Mouse (Mus musculus): ENCODE results near the gene Nr4a2. TPM values are rescaled to one million over a fixed set of nuclear protein-coding genes. Genes with fewer than 3 reads are reported as not detected.

Gene Nr4a2
- polyA plus RNA-seq, 1 experiment from 2014 or later, result 28.5 TPM

DNA sequence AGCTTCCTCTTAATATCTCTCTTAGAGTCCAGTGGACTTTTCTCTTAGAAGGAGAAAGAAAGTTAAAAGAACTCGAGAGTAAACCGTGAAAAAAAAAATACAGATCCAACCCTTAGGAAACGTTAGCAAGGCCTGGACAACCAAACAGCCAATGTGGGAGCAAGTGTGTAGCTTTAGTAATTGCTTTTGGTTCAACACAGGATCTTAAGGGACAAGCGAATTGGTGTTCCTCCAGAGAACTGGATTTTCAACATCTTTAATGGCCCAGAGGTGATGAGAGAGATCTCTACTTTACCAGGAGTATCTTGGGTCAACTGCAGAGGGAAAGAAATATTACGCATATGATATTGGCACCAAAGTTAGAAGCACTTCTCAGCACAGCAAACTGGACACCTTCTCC is 10.4 kb downstream of the Nr4a2 start:
- no peaks in the 10 kb centered on the region for H3K9me3 ChIP-seq (ENCODE audit: control insufficient read depth, low read length)
- no peak overlapping the region for H3K9ac ChIP-seq (replicated peaks; ENCODE audit: low read depth, low read length)
- ATAC-seq, result no peak
- H3K4me1 ChIP-seq (replicated peaks; ENCODE audit: control insufficient read depth, insufficient read depth, low read length), result peaks cover 41% of the 10 kb centered on the region
- H3K4me3 ChIP-seq (replicated peaks; ENCODE audit: low read length), result peak overlapping the region; percentile 78
- H3K27ac ChIP-seq (ENCODE audit: low read length), result no peak overlapping the region
- H3K27me3 ChIP-seq (replicated peaks; ENCODE audit: control insufficient read depth, insufficient read depth, low read length), result peaks cover 35% of the 10 kb centered on the region
- H3K4me2 ChIP-seq (ENCODE audit: low read length), result peak overlapping the region; percentile 100; the same call in 1 of the 2 replicates
- no peaks in the 10 kb centered on the region for H3K36me3 ChIP-seq (ENCODE audit: control insufficient read depth, insufficient read depth)
- WGBS, result 38% methylated on average over 5 of the region's 5 CpGs

DNA sequence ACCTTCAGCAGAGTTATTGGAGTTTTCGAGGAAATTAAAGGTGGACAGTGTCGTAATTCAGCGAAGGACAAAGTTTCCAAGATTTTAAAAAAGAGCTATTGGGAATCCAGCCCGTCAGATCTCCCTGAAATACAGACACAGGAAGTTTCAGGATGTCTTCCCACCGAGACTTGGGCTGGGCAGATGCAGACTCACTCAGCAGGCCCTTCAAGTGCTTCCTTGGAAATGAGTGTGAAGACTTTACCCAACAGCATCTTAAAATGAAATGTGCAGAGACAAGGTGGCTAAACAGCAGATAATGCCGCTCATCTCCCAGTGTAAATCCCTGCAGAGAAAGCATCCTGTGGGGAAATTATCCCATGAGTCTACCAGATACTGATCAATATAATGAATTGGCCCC is 10.9 kb downstream of the Nr4a2 start:
- Histone ChIP-seq H3K36me3 (ENCODE audit: control insufficient read depth, insufficient read depth) (no peaks in the 10 kb centered on the region), H3K27ac (ENCODE audit: low read length) (no peak overlapping the region), H3K4me1 (replicated peaks; ENCODE audit: control insufficient read depth, insufficient read depth, low read length) (peaks cover 41% of the 10 kb centered on the region), H3K9me3 (ENCODE audit: control insufficient read depth, low read length) (no peaks in the 10 kb centered on the region), H3K9ac (replicated peaks; ENCODE audit: low read depth, low read length) (no peak overlapping the region), H3K27me3 (replicated peaks; ENCODE audit: control insufficient read depth, insufficient read depth, low read length) (peaks cover 40% of the 10 kb centered on the region), H3K4me2 (ENCODE audit: low read length) (no peak overlapping the region), H3K4me3 (replicated peaks; ENCODE audit: low read length) (no peak overlapping the region; the same call in 1 of the 2 replicates)
- 52% methylated on average over 6 of the region's 6 CpGs for WGBS
- ATAC-seq, result no peak

DNA sequence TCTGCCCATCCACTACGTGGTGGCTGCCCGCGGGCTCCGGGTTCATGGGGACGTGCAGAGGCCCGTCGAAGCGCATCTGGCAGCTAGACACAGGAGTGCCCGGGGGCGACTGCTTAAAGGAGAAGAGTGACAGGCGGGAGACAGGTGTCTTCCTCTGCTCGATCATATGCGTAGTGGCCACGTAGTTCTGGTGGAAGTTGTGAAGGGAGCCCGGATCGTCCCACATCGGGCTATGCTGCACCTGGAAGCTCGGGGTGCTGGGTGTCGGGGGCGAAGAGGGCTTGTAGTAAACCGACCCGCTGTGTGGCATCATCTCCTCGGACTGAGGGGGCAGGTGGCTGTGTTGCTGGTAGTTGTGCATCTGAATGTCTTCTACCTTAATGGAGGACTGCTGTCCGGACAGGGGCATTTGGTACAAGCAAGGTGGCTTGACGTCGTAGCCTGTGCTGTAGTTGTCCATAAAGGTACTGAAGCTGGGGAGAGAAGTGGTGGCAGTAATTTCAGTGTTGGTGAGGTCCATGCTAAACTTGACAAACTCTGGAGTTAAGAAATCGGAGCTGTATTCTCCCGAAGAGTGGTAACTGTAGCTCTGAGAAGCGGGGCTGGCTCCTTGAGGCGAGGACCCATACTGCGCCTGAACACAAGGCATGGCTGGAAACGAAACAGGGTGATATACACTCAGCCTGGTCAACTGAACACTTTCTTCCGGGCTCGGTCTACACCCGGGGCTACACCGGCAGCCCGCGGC is 11.8 kb downstream of the Nr4a2 start:
- Histone ChIP-seq H3K4me3 (replicated peaks; ENCODE audit: low read length) (peak overlapping the region; percentile 28), H3K36me3 (ENCODE audit: control insufficient read depth, insufficient read depth) (no peaks in the 10 kb centered on the region), H3K27me3 (replicated peaks; ENCODE audit: control insufficient read depth, insufficient read depth, low read length) (peaks cover 45% of the 10 kb centered on the region), H3K9ac (replicated peaks; ENCODE audit: low read depth, low read length) (0 out of 2 replicates have a peak overlapping the region, but pooled peaks have one; percentile 22), H3K9me3 (ENCODE audit: control insufficient read depth, low read length) (no peaks in the 10 kb centered on the region), H3K27ac (ENCODE audit: low read length) (no peak overlapping the region), H3K4me2 (ENCODE audit: low read length) (peak overlapping the region; percentile 41), H3K4me1 (replicated peaks; ENCODE audit: control insufficient read depth, insufficient read depth, low read length) (peaks cover 35% of the 10 kb centered on the region)
- no peak for ATAC-seq
- 18% methylated on average over 38 of the region's 38 CpGs for WGBS

DNA sequence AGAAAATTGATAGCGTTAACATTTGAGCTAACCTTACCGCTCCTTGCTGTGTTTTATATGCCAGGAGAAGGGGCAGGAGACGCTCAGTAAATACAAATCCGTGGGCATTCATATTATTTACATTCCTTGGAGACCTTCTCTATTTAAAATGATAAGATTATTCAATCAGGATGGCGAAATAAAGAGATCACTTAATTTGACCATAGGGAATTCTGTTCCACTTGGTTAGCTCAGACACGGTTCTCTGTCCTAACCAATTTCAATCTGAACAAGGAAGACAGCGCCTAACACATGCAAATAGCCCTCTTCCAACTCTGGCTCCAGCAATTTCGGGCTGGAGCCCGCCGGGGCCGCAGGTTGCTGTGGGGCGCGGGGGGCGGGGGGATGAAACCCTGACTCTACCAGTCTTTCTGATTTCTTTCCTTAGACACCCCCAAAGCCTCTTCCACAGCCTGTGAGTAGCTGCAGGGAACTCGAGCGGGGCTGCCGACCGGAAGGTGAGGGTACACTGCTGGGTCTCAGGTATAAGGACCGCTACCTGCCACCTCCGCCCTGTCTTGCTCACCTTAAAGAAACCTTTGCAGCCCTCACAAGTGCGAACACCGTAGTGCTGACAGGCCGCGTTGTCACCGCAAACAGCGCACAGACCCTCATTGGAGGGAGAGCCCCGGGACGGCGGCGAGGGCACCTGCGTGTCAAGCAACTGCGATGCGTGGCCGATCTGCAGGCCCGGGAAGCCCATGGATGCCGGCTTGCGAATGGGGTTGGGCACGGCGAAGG is 12.6 kb downstream of the Nr4a2 start:
- 17% methylated on average over 39 of the region's 39 CpGs for WGBS
- H3K27ac ChIP-seq (ENCODE audit: low read length), result no peak overlapping the region

DNA sequence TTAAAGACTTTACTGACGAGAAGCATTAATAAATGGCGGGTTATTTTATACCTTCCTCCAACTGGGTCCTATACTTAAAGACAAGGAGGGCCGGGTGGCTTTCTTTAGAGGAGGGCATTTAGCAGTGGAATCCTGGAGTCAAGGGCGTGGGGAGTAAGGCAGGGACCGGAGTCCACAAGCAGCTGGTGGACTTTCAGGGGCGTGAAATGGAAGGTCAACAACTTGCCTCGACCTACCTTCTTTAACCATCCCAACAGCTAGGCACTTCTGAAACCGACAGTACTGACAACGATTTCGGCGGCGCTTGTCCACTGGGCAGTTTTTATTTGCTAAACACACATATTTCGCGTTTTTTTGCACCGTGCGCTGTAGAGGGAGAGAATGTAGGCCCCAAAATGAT is 13.4 kb downstream of the Nr4a2 start:
- H3K4me1 ChIP-seq (replicated peaks; ENCODE audit: control insufficient read depth, insufficient read depth, low read length), result peaks cover 28% of the 10 kb centered on the region
- H3K36me3 ChIP-seq (ENCODE audit: control insufficient read depth, insufficient read depth), result no peaks in the 10 kb centered on the region
- peak overlapping the region; percentile 13; the same call in 1 of the 2 replicates for H3K4me3 ChIP-seq (replicated peaks; ENCODE audit: low read length)
- no peaks in the 10 kb centered on the region for H3K9me3 ChIP-seq (ENCODE audit: control insufficient read depth, low read length)
- no peak overlapping the region for H3K9ac ChIP-seq (replicated peaks; ENCODE audit: low read depth, low read length)
- peaks cover 54% of the 10 kb centered on the region for H3K27me3 ChIP-seq (replicated peaks; ENCODE audit: control insufficient read depth, insufficient read depth, low read length)
- no peak overlapping the region for H3K27ac ChIP-seq (ENCODE audit: low read length)
- no peak for ATAC-seq
- H3K4me2 ChIP-seq (ENCODE audit: low read length), result peak overlapping the region; percentile 3; the same call in 1 of the 2 replicates
- WGBS, result 47% methylated on average over 16 of the region's 16 CpGs

More for the DNA sequence above, 12.6 kb downstream of the Nr4a2 start:
- Histone ChIP-seq H3K4me3 (replicated peaks; ENCODE audit: low read length) (peak overlapping the region; percentile 28), H3K36me3 (ENCODE audit: control insufficient read depth, insufficient read depth) (no peaks in the 10 kb centered on the region), H3K4me1 (replicated peaks; ENCODE audit: control insufficient read depth, insufficient read depth, low read length) (peaks cover 31% of the 10 kb centered on the region), H3K9ac (replicated peaks; ENCODE audit: low read depth, low read length) (0 out of 2 replicates have a peak overlapping the region, but pooled peaks have one; percentile 22), H3K9me3 (ENCODE audit: control insufficient read depth, low read length) (no peaks in the 10 kb centered on the region), H3K27me3 (replicated peaks; ENCODE audit: control insufficient read depth, insufficient read depth, low read length) (peaks cover 46% of the 10 kb centered on the region), H3K4me2 (ENCODE audit: low read length) (peak overlapping the region; percentile 41)
- no peak for ATAC-seq

DNA sequence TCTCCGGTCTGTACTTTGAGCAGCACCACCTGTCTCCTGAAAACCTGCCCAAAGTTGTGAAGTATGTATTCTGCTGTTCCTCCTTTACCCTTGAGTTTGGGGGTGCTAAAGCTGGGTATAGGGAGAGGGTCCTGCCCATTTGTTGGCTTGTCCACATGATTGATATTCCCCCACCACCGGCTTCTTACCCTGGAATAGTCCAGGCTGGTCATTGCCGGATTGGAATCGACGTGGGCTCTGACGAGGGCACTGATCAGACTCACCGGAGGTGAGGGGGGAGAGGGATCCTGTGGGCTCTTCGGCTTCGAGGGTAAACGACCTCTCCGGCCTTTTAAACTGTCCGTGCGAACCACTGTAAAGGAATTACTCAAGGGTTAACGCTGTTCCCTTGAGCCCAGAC is 13.9 kb downstream of the Nr4a2 start:
- peaks cover 57% of the 10 kb centered on the region for H3K27me3 ChIP-seq (replicated peaks; ENCODE audit: control insufficient read depth, insufficient read depth, low read length)
- no peak overlapping the region; the same call in 1 of the 2 replicates for H3K4me3 ChIP-seq (replicated peaks; ENCODE audit: low read length)
- peaks cover 24% of the 10 kb centered on the region for H3K4me1 ChIP-seq (replicated peaks; ENCODE audit: control insufficient read depth, insufficient read depth, low read length)
- H3K27ac ChIP-seq (ENCODE audit: low read length), result no peak overlapping the region
- H3K9me3 ChIP-seq (ENCODE audit: control insufficient read depth, low read length), result no peaks in the 10 kb centered on the region
- ATAC-seq, result no peak
- no peaks in the 10 kb centered on the region for H3K36me3 ChIP-seq (ENCODE audit: control insufficient read depth, insufficient read depth)
- 17% methylated on average over 14 of the region's 14 CpGs for WGBS
- no peak overlapping the region for H3K4me2 ChIP-seq (ENCODE audit: low read length)
- H3K9ac ChIP-seq (replicated peaks; ENCODE audit: low read depth, low read length), result no peak overlapping the region

DNA sequence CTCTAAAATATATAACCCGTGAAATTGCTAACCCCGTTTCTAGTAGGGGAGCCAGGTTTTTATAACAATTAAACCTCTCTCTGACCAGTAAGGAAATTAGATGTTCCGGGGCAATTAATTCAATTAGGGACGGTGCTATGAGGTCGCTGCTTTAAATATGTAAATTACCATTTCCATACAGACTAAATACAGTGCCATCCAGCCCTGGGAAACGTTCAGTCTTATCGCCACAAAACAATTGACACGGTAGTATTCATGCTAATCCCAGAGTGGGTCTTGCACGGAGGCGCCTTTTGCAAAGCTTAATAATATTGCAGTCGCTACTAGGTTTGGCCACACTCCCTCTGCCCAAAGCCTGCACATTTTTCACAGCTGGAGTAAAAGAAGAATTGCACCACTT is 14.5 kb downstream of the Nr4a2 start:
- Histone ChIP-seq H3K27me3 (replicated peaks; ENCODE audit: control insufficient read depth, insufficient read depth, low read length) (peaks cover 63% of the 10 kb centered on the region), H3K4me2 (ENCODE audit: low read length) (no peak overlapping the region), H3K9me3 (ENCODE audit: control insufficient read depth, low read length) (no peaks in the 10 kb centered on the region), H3K9ac (replicated peaks; ENCODE audit: low read depth, low read length) (no peak overlapping the region), H3K36me3 (ENCODE audit: control insufficient read depth, insufficient read depth) (no peaks in the 10 kb centered on the region), H3K27ac (ENCODE audit: low read length) (no peak overlapping the region), H3K4me1 (replicated peaks; ENCODE audit: control insufficient read depth, insufficient read depth, low read length) (peaks cover 29% of the 10 kb centered on the region), H3K4me3 (replicated peaks; ENCODE audit: low read length) (no peak overlapping the region)
- ATAC-seq, result no peak
- WGBS, result 8% methylated on average over 11 of the region's 11 CpGs

DNA sequence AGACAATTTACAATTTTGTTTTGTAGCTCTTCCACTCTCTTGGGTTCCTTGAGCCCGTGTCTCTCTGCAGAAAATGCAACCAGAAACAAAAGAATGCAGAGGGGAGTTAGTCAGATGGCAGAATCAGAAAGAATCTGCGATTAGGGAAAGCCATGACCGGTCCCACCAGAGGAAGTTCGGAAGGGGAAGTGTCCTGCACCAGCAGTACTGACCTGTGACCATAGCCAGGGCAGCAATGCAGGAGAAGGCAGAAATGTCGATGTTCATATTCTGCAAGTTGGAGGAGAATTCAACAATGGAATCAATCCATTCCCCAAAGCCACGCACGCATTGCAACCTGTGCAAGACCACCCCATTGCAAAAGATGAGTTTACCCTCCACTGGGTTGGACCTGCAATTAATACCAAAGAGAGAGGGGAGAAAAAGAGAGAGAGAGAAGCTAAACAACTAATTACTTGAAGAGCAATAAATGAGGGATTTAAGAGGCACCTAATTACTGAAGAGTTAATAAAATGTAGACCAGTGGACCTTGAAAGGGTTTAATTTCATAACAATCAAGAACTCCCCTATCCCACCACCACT is 15.4 kb downstream of the Nr4a2 start:
- Histone ChIP-seq H3K4me3 (replicated peaks; ENCODE audit: low read length) (no peak overlapping the region), H3K27me3 (replicated peaks; ENCODE audit: control insufficient read depth, insufficient read depth, low read length) (peaks cover 67% of the 10 kb centered on the region), H3K4me2 (ENCODE audit: low read length) (no peak overlapping the region), H3K36me3 (ENCODE audit: control insufficient read depth, insufficient read depth) (no peaks in the 10 kb centered on the region), H3K4me1 (replicated peaks; ENCODE audit: control insufficient read depth, insufficient read depth, low read length) (peaks cover 28% of the 10 kb centered on the region), H3K9ac (replicated peaks; ENCODE audit: low read depth, low read length) (no peak overlapping the region), H3K27ac (ENCODE audit: low read length) (no peak overlapping the region), H3K9me3 (ENCODE audit: control insufficient read depth, low read length) (no peaks in the 10 kb centered on the region)
- WGBS, result 20% methylated on average over 7 of the region's 7 CpGs
- ATAC-seq, result no peak

DNA sequence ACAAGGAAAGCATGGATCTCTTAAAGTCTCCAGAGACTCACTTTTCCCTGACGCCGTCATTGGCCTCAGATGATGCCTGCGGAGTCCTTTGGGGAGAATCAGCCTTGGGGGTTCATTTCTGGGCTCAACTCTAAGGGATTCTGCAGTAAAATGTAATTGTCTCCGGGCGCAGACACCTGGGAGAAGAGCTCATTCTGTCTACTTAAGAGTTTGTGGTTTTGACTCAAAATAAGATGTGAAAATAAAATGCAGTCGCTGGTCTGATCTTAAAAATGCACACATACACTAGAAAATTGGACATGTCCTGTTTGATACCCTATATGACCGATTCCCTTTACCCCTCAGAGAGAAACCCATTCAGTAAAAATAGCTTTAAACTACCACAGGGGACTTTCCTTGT is 18.4 kb downstream of the Nr4a2 start:
- no peak for ATAC-seq
- H3K36me3 ChIP-seq (ENCODE audit: control insufficient read depth, insufficient read depth), result no peaks in the 10 kb centered on the region
- peaks cover 32% of the 10 kb centered on the region for H3K4me1 ChIP-seq (replicated peaks; ENCODE audit: control insufficient read depth, insufficient read depth, low read length)
- H3K9ac ChIP-seq (replicated peaks; ENCODE audit: low read depth, low read length), result no peak overlapping the region
- H3K27ac ChIP-seq (ENCODE audit: low read length), result no peak overlapping the region
- no peaks in the 10 kb centered on the region for H3K9me3 ChIP-seq (ENCODE audit: control insufficient read depth, low read length)
- 33% methylated on average over 7 of the region's 7 CpGs for WGBS
- peaks cover 69% of the 10 kb centered on the region for H3K27me3 ChIP-seq (replicated peaks; ENCODE audit: control insufficient read depth, insufficient read depth, low read length)
- no peak overlapping the region for H3K4me2 ChIP-seq (ENCODE audit: low read length)
- H3K4me3 ChIP-seq (replicated peaks; ENCODE audit: low read length), result no peak overlapping the region
